Mouse (Mus musculus) cerebral cortex, adult 2 months (tissue): ENCODE data around the gene St13.

Experiments used
- WGBS: fragments of 180-500 bp; shearing (Covaris S2); methylation state at CpG from one replicate; pipeline ENCODE4 v1.1.7; 2018; 5-methylcytosine and 5-hydroxymethylcytosine counted together

The St13 gene

GRCm38 (mm10) chr15:81361417-81362015 is 38.4 kb downstream of the St13 start:
- 51% methylated on average over 10 of the region's 10 CpGs for WGBS

- 38% methylated on average over 6 of the region's 6 CpGs for WGBS
Observed at GRCm38 (mm10) chr15:81361022-81361404, 38.9 kb downstream of the St13 start.

GRCm38 (mm10) chr15:81360345-81361021 is 39.4 kb downstream of the St13 start, which contains the start of gene Slc25a17:
Slc25a17 (minus strand) TSS chr15:81360812.
- under 1% methylated on average over 30 of the region's 30 CpGs for WGBS

GRCm38 (mm10) chr15:81359421-81359820 is 40.5 kb downstream of the St13 start:
- 80% methylated on average over 5 of the region's 5 CpGs for WGBS

GRCm38 (mm10) chr15:81358943-81359342 is 40.9 kb downstream of the St13 start:
- WGBS, result 79% methylated on average over 3 of the region's 3 CpGs

GRCm38 (mm10) chr15:81356946-81357345 is 42.9 kb downstream of the St13 start:
- 49% methylated on average over 5 of the region's 5 CpGs for WGBS

GRCm38 (mm10) chr15:81355146-81355761 is 44.6 kb downstream of the St13 start:
- WGBS, result 71% methylated on average over 3 of the region's 3 CpGs

GRCm38 (mm10) chr15:81352638-81353037 is 47.2 kb downstream of the St13 start:
- WGBS, result 68% methylated on average over 1 of the region's 1 CpGs

GRCm38 (mm10) chr15:81350401-81350800 is 49.5 kb downstream of the St13 start:
- WGBS, result 61% methylated on average over 1 of the region's 1 CpGs

GRCm38 (mm10) chr15:81348366-81348765 is 51.5 kb downstream of the St13 start:
- 50% methylated on average over 2 of the region's 2 CpGs for WGBS

- 35% methylated on average over 2 of the region's 2 CpGs for WGBS
Observed at GRCm38 (mm10) chr15:81347466-81347865, 52.4 kb downstream of the St13 start.

GRCm38 (mm10) chr15:81341426-81341825 is 58.5 kb downstream of the St13 start:
- 48% methylated on average over 2 of the region's 2 CpGs for WGBS

GRCm38 (mm10) chr15:81339158-81339557 is 60.7 kb downstream of the St13 start:
- WGBS, result 91% methylated on average over 3 of the region's 3 CpGs

GRCm38 (mm10) chr15:81336466-81336865 is 63.4 kb downstream of the St13 start:
- WGBS, result 47% methylated on average over 5 of the region's 5 CpGs

GRCm38 (mm10) chr15:81332517-81332916 is 67.4 kb downstream of the St13 start:
- 92% methylated on average over 4 of the region's 4 CpGs for WGBS

- 39% methylated on average over 3 of the region's 3 CpGs for WGBS
Observed at GRCm38 (mm10) chr15:81330816-81331433, 69.0 kb downstream of the St13 start.

GRCm38 (mm10) chr15:81329721-81330369 is 70.0 kb downstream of the St13 start:
- WGBS, result 71% methylated on average over 5 of the region's 5 CpGs

GRCm38 (mm10) chr15:81327501-81327900 is 72.4 kb downstream of the St13 start:
- WGBS, result 95% methylated on average over 7 of the region's 7 CpGs

- 31% methylated on average over 4 of the region's 4 CpGs for WGBS
Observed at GRCm38 (mm10) chr15:81324979-81325378, 74.9 kb downstream of the St13 start.

GRCm38 (mm10) chr15:81320137-81320536 is 79.7 kb downstream of the St13 start:
- 54% methylated on average over 3 of the region's 3 CpGs for WGBS

- 67% methylated on average over 9 of the region's 9 CpGs for WGBS
Observed at GRCm38 (mm10) chr15:81319462-81319861, 80.4 kb downstream of the St13 start.

GRCm38 (mm10) chr15:81313928-81314327 is 85.9 kb downstream of the St13 start:
- 97% methylated on average over 3 of the region's 3 CpGs for WGBS
